ENCODE assay signal across 25 mouse cellular contexts in the genomic region with DNA sequence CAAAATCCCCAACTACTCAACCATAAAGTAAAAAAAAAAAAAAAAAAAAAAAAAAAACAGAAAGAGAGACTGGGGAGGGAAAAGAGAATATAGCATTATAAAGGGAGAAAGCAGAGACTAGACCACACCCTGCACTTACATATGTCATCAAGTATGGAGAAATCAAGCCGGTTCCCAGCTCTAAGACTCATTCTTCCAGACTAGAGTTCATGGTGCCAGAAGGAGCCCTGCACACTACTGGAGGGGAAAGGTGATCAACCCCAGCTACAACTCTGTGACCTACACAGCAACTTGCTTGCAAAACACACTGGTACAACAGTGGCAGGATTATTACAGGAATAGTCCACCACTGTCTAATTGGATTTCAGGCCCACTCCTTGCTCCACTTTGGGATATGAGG. TPM values are rescaled to one million over a fixed set of nuclear protein-coding genes. Genes with fewer than 3 reads are reported as not detected.
A peak's percentile ranks its signal among the peaks of the same experiment; 100 is the strongest.
DNase-seq lines count a peak whose midpoint lies in the region; ATAC-seq lines count a peak whose summit lies in the region.
"Had no signal": no experiment of that assay in that cellular context is flagged by ENCODE, and none has a peak within 500 bp of the region (broad histone marks: within the 10 kb centered on the region; RNA-seq: fewer than 3 reads in every experiment).

No protein-coding gene starts in this region.

- peak; percentile 43 for DNase-seq in heart, adult 11 months
- no peak for DNase-seq in heart, postnatal 36 days
- DNase-seq in A20 (ENCODE audit: low read depth, low spot score) = peak; percentile 22
- DNase-seq in NIH3T3 (ENCODE audit: low read depth) = peak; percentile 28
- DNase-seq in layer of hippocampus, adult 11-12 months (ENCODE audit: low spot score) = no peak
- no peak for DNase-seq in kidney, adult 9 months
- DNase-seq: adrenal gland, adult 8-10 months; adrenal gland, postnatal 14 days; adrenal gland, postnatal 36 days; cerebellum, adult 11 months; cerebellum, adult 18-20 months; cerebellum, adult 8-10 months; cerebellum, adult 9-11 months; cerebellum, postnatal 14 days; cerebellum, postnatal 36 days; embryo, embryonic 11 days; forebrain, postnatal 0 days had no signal

- H3K4me3 ChIP-seq in brown adipose tissue, adult 24 weeks (ENCODE audit: insufficient read depth, low read depth, low read length) = no peak overlapping the region
- no peak overlapping the region for H3K4me3 ChIP-seq in hindbrain, embryonic 16.5 days (ENCODE audit: low read length)
- H3K4me3 ChIP-seq: embryonic facial prominence, embryonic 13.5 days; embryonic facial prominence, embryonic 15.5 days; erythroblast, embryonic 14.5 days; forebrain, embryonic 13.5 days; forebrain, embryonic 15.5 days had no signal

- no peak overlapping the region for H3K4me2 ChIP-seq in hindbrain, embryonic 16.5 days (ENCODE audit: low read length)
- H3K4me2 ChIP-seq: embryonic facial prominence, embryonic 13.5 days; embryonic facial prominence, embryonic 15.5 days; forebrain, embryonic 13.5 days; forebrain, embryonic 15.5 days had no signal

- 95% methylated on average over 1 of the region's 1 CpGs for WGBS in hindbrain, embryonic 16.5 days

- H3K9ac ChIP-seq in hindbrain, embryonic 16.5 days (ENCODE audit: low read depth, low read length) = no peak overlapping the region
- H3K9ac ChIP-seq: embryonic facial prominence, embryonic 13.5 days; embryonic facial prominence, embryonic 15.5 days; forebrain, embryonic 13.5 days; forebrain, embryonic 15.5 days; forebrain, postnatal 0 days had no signal

- intact Hi-C loops in heart, postnatal 36 days (cut with DNase I) = no loop called here

- ATAC-seq in hindbrain, embryonic 16.5 days = no peak
- ATAC-seq: forebrain, embryonic 13.5 days; forebrain, embryonic 15.5 days; forebrain, postnatal 0 days had no signal

- no peaks in the 10 kb centered on the region for H3K9me3 ChIP-seq in hindbrain, embryonic 16.5 days (ENCODE audit: control insufficient read depth, low read length)
- H3K9me3 ChIP-seq: embryonic facial prominence, embryonic 13.5 days; embryonic facial prominence, embryonic 15.5 days; forebrain, embryonic 13.5 days; forebrain, embryonic 15.5 days; G1E had no signal

- no peaks in the 10 kb centered on the region for H3K27me3 ChIP-seq in hindbrain, embryonic 16.5 days (replicated peaks; ENCODE audit: control insufficient read depth, insufficient read depth, low read length)
- H3K27me3 ChIP-seq: embryonic facial prominence, embryonic 13.5 days; embryonic facial prominence, embryonic 15.5 days; forebrain, embryonic 13.5 days; forebrain, embryonic 15.5 days had no signal

- peaks cover 3% of the 10 kb centered on the region; the same call in 1 of the 2 replicates for H3K4me1 ChIP-seq in brown adipose tissue, adult 24 weeks (ENCODE audit: control insufficient read depth, insufficient read depth, insufficient read length, low read length)
- no peaks in the 10 kb centered on the region for H3K4me1 ChIP-seq in hindbrain, embryonic 16.5 days (ENCODE audit: control insufficient read depth, insufficient read depth, low read depth, low read length)
- H3K4me1 ChIP-seq: embryonic facial prominence, embryonic 13.5 days; embryonic facial prominence, embryonic 15.5 days; forebrain, embryonic 15.5 days had no signal

- peak overlapping the region; percentile 54; the same call in 1 of the 2 replicates for H3K27ac ChIP-seq in brown adipose tissue, adult 24 weeks (replicated peaks; ENCODE audit: low read depth, low read length)
- no peak overlapping the region for H3K27ac ChIP-seq in hindbrain, embryonic 16.5 days (ENCODE audit: low read depth, low read length)
- H3K27ac ChIP-seq: embryonic facial prominence, embryonic 13.5 days; embryonic facial prominence, embryonic 15.5 days; forebrain, embryonic 13.5 days; forebrain, embryonic 15.5 days had no signal

- no peaks in the 10 kb centered on the region for H3K36me3 ChIP-seq in hindbrain, embryonic 16.5 days (ENCODE audit: control insufficient read depth, insufficient read depth, low read length)
- H3K36me3 ChIP-seq: embryonic facial prominence, embryonic 15.5 days; forebrain, embryonic 15.5 days had no signal

RNA-seq across cellular contexts. Expression of gene Klf9, which starts 48.7 kb away (rescaled TPM):
- total RNA-seq in heart, postnatal 36 days (2021) = 100 to 1,000 TPM; 135 to 146 TPM
- polyA plus RNA-seq in brown adipose tissue, adult 24 weeks (2012; ENCODE audit: insufficient read depth, insufficient read length, missing spikeins) = 61.4 and 63.8 TPM in 2 replicates
- 3.8 and 4.9 TPM in 2 replicates for polyA plus RNA-seq in hindbrain, embryonic 16.5 days (2015; fragmentation: Nextera tagmentation; extraction: Ambion mirVana)

Comparison
In these comparisons a context has a peak if more than half of its experiments do, and no peak if none do; other contexts are left out.
1. DNase-seq: peak in heart, adult 11 months (single experiment), A20 (single experiment) and NIH3T3 (single experiment); none in heart, postnatal 36 days (0 of 2), layer of hippocampus, adult 11-12 months (single experiment) and kidney, adult 9 months (single experiment).
2. RNA of gene Klf9, which starts 48.7 kb away (polyA plus RNA-seq): 61.4 to 63.8 TPM in brown adipose tissue, adult 24 weeks; 3.8 to 4.9 TPM in hindbrain, embryonic 16.5 days; every median in the first group is over 10 times any median in the second.